Mouse (Mus musculus): ENCODE measurements around the gene Rbm3.
A peak's percentile ranks its signal among the peaks of the same experiment; 100 is the strongest.

- peak; percentile 29; the same call in 1 of the 2 replicates for TF ChIP-seq CTCF (IDR thresholded peaks at IDR 0.05; ENCODE audit: low read depth)
- TF ChIP-seq EP300 (IDR thresholded peaks at IDR 0.05; ENCODE audit: low read depth), result no peak
Observed at GRCm38 (mm10) chrX:8115275-8115674, 30.4 kb downstream of the Rbm3 start.
